Mouse (Mus musculus) embryonic facial prominence, embryonic 13.5 days (tissue): Measurements from ENCODE around the gene Stard3. TPM values are rescaled to one million over a fixed set of nuclear protein-coding genes. Genes with fewer than 3 reads are reported as not detected.

Source experiments
- ATAC-seq: fragments of 200-750 bp; cut with Nextera tagmentation; 2 replicates; pipeline ENCODE4 v1.8.0; 2017; ENCODE audit warnings: low read depth; ENCODE audit not compliant: insufficient number of reproducible peaks, insufficient read depth, low FRiP score, low TSS enrichment
- H3K27ac ChIP-seq: fragments of 300-500 bp; sonication (generic); 2 replicates; pipeline ENCODE4 v1.5.1; 2015; ENCODE audit warnings: moderate library complexity, mild to moderate bottlenecking, inconsistent platforms
- H3K27me3 ChIP-seq: fragments of 300-500 bp; sonication (generic); 2 replicates; pipeline ENCODE4 v1.6.1; 2015; ENCODE audit warnings: mild to moderate bottlenecking, inconsistent platforms
- H3K36me3 ChIP-seq: fragments of 300-500 bp; sonication (generic); 2 replicates; pipeline ENCODE4 v1.6.1; 2015; ENCODE audit warnings: mild to moderate bottlenecking, inconsistent platforms
- H3K4me1 ChIP-seq: fragments of 300-500 bp; sonication (generic); 2 replicates; pipeline ENCODE4 v1.6.1; 2015; ENCODE audit warnings: inconsistent platforms
- H3K4me2 ChIP-seq: fragments of 300-500 bp; sonication (generic); 2 replicates; pipeline ENCODE4 v1.6.1; 2015; ENCODE audit warnings: moderate library complexity, mild to moderate bottlenecking, inconsistent platforms
- H3K4me3 ChIP-seq: fragments of 300-500 bp; sonication (generic); 2 replicates; pipeline ENCODE4 v1.5.1; 2015; ENCODE audit warnings: mild to moderate bottlenecking, inconsistent platforms
- H3K9ac ChIP-seq: fragments of 300-500 bp; sonication (generic); 2 replicates; pipeline ENCODE4 v1.6.1; 2015; ENCODE audit warnings: mild to moderate bottlenecking, inconsistent platforms
- H3K9me3 ChIP-seq: fragments of 300-500 bp; sonication (generic); 2 replicates; pipeline ENCODE4 v1.6.1; 2016; ENCODE audit warnings: inconsistent platforms
- WGBS: fragments of 180-500 bp; shearing (Covaris S2); methylation state at CpG from one replicate; pipeline ENCODE4 v1.1.7; 2015; ENCODE audit warnings: mixed read lengths; 5-methylcytosine and 5-hydroxymethylcytosine counted together
- polyA plus RNA-seq: library from polyadenylated mRNA; unstranded; fragments of >200 nt; fragmentation: Nextera tagmentation; extraction: Ambion mirVana; gene quantifications from 2 replicates; pipeline ENCODE4 v1.2.1, GENCODE M21; 2015

Gene Stard3
- polyA plus RNA-seq, 1 experiment from 2014 or later, result 42.3 TPM

- WGBS, result 53% methylated on average over 2 of the region's 2 CpGs
- Histone ChIP-seq H3K36me3 (no peaks in the 10 kb centered on the region), H3K27ac (no peak overlapping the region), H3K9me3 (no peaks in the 10 kb centered on the region), H3K9ac (no peak overlapping the region), H3K4me3 (no peak overlapping the region), H3K4me2 (no peak overlapping the region), H3K27me3 (peaks cover 100% of the 10 kb centered on the region), H3K4me1 (peaks cover 31% of the 10 kb centered on the region)
- ATAC-seq, result no peak
Measured at GRCm38 (mm10) chr11:98330745-98331204, 27.4 kb upstream of the Stard3 start.

DNA sequence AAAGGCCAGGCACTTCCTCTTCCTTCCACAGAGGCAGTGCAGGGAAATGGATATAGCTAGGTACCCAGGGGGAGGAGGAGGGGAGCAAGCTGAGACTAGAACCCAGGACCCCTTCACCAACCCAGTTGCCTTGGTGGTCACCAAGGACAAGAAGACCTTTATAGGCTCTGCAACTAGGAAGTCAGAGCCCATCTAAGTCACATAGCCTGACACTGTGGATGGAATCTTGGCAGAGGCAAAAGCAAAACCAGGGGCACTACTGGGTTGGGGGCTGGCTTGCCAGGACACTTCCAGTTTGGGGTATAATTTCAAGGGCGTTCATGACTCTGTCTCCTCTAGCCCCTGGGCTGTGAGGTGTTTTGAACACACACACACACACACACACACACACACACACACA lies 26.8 kb upstream of the Stard3 start:
- peaks cover 31% of the 10 kb centered on the region for H3K4me1 ChIP-seq
- ATAC-seq, result no peak
- no peak overlapping the region for H3K27ac ChIP-seq
- H3K4me2 ChIP-seq, result no peak overlapping the region
- no peaks in the 10 kb centered on the region for H3K36me3 ChIP-seq
- WGBS, result 53% methylated on average over 1 of the region's 1 CpGs
- H3K9ac ChIP-seq, result no peak overlapping the region
- H3K4me3 ChIP-seq, result no peak overlapping the region
- H3K9me3 ChIP-seq, result no peaks in the 10 kb centered on the region
- H3K27me3 ChIP-seq, result peaks cover 100% of the 10 kb centered on the region

- peaks cover 27% of the 10 kb centered on the region for H3K4me1 ChIP-seq
- ATAC-seq, result no peak
- H3K9ac ChIP-seq, result no peak overlapping the region
- H3K27me3 ChIP-seq, result peaks cover 100% of the 10 kb centered on the region
- H3K36me3 ChIP-seq, result no peaks in the 10 kb centered on the region
- H3K27ac ChIP-seq, result no peak overlapping the region
- WGBS, result 83% methylated on average over 3 of the region's 3 CpGs
- H3K9me3 ChIP-seq, result no peaks in the 10 kb centered on the region
- no peak overlapping the region for H3K4me2 ChIP-seq
- H3K4me3 ChIP-seq, result no peak overlapping the region
Measured at GRCm38 (mm10) chr11:98332186-98332585, 26.0 kb upstream of the Stard3 start.

GRCm38 (mm10) chr11:98332841-98333240 lies 25.3 kb upstream of the Stard3 start:
- no peak overlapping the region for H3K4me2 ChIP-seq
- ATAC-seq, result no peak
- H3K4me1 ChIP-seq, result peaks cover 20% of the 10 kb centered on the region
- H3K27me3 ChIP-seq, result peaks cover 100% of the 10 kb centered on the region
- H3K4me3 ChIP-seq, result no peak overlapping the region
- WGBS, result 79% methylated on average over 4 of the region's 4 CpGs
- no peak overlapping the region for H3K27ac ChIP-seq
- no peak overlapping the region for H3K9ac ChIP-seq
- H3K36me3 ChIP-seq, result no peaks in the 10 kb centered on the region
- H3K9me3 ChIP-seq, result no peaks in the 10 kb centered on the region

- Histone ChIP-seq H3K4me1 (peaks cover 16% of the 10 kb centered on the region), H3K27me3 (peaks cover 100% of the 10 kb centered on the region), H3K4me3 (no peak overlapping the region), H3K27ac (no peak overlapping the region), H3K36me3 (no peaks in the 10 kb centered on the region), H3K9ac (no peak overlapping the region), H3K4me2 (no peak overlapping the region), H3K9me3 (no peaks in the 10 kb centered on the region)
- 74% methylated on average over 10 of the region's 10 CpGs for WGBS
- ATAC-seq, result no peak
Measured at GRCm38 (mm10) chr11:98333263-98333696, 24.9 kb upstream of the Stard3 start.

- no peaks in the 10 kb centered on the region for H3K9me3 ChIP-seq
- peak overlapping the region; percentile 6; the same call in 1 of the 2 replicates for H3K4me3 ChIP-seq
- no peak overlapping the region for H3K27ac ChIP-seq
- peaks cover 15% of the 10 kb centered on the region for H3K4me1 ChIP-seq
- no peak overlapping the region for H3K9ac ChIP-seq
- ATAC-seq, result no peak
- H3K4me2 ChIP-seq, result peak overlapping the region; percentile 43
- H3K36me3 ChIP-seq, result no peaks in the 10 kb centered on the region
- 2% methylated on average over 31 of the region's 41 CpGs for WGBS
- H3K27me3 ChIP-seq, result peaks cover 100% of the 10 kb centered on the region
Measured at GRCm38 (mm10) chr11:98333981-98334741, 24.0 kb upstream of the Stard3 start.

DNA sequence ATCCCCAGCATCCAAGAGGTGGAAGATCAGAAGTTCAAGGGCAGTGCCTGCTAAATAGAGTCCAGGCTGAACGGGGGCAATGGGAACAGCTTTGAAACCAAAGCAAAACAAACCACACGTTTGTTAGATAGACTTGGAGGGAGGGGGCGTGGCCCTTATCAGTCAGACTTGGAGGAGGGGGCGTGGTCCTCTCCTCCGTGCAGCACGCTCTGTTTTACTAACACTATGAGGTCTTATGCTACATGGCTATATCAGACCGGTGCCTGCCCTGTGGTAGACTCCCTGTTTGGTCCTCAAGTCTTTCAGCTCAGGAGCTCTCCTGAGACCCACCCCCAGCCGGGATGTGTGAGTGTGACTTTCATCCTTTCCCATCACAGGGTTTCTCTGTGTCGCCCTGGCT lies 22.9 kb upstream of the Stard3 start:
- no peaks in the 10 kb centered on the region for H3K36me3 ChIP-seq
- no peak for ATAC-seq
- H3K4me1 ChIP-seq, result peaks cover 21% of the 10 kb centered on the region
- WGBS, result 7% methylated on average over 9 of the region's 9 CpGs
- no peak overlapping the region for H3K4me3 ChIP-seq
- no peaks in the 10 kb centered on the region for H3K9me3 ChIP-seq
- H3K9ac ChIP-seq, result no peak overlapping the region
- H3K27me3 ChIP-seq, result peaks cover 100% of the 10 kb centered on the region
- H3K27ac ChIP-seq, result no peak overlapping the region
- H3K4me2 ChIP-seq, result no peak overlapping the region

GRCm38 (mm10) chr11:98336245-98337107 lies 21.7 kb upstream of the Stard3 start:
- WGBS, result 19% methylated on average over 13 of the region's 13 CpGs
- H3K4me1 ChIP-seq, result peaks cover 22% of the 10 kb centered on the region
- H3K4me3 ChIP-seq, result no peak overlapping the region
- H3K9me3 ChIP-seq, result no peaks in the 10 kb centered on the region
- no peak overlapping the region for H3K4me2 ChIP-seq
- no peak overlapping the region for H3K27ac ChIP-seq
- H3K27me3 ChIP-seq, result peaks cover 99% of the 10 kb centered on the region
- ATAC-seq, result no peak
- H3K9ac ChIP-seq, result no peak overlapping the region
- H3K36me3 ChIP-seq, result no peaks in the 10 kb centered on the region

DNA sequence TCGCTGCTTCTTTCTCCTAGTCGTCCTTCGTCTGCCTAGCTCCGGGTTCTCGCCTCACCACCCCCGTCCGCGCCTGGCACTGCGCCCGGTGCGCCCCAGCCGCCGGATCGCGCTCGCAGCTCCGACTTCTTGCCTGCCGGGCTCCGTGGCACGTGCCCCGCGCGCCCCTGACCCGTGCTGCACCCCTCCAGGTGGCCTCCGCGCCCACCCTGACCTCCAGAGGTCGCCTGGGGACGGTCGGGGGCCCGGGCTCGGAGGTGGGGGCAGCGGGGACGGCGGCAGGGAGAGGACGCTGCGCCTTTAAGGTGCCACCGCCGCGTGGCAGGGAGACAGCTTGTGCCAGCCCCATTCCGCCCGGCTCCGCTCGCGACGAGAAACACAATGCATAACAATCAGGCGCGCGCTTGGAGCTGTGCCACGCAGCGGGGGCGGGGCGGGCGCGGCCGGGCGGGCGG lies 19.6 kb upstream of the Stard3 start:
- Histone ChIP-seq H3K9me3 (no peaks in the 10 kb centered on the region), H3K9ac (peak overlapping the region; percentile 71), H3K27ac (no peak overlapping the region), H3K4me1 (peaks cover 36% of the 10 kb centered on the region), H3K27me3 (peaks cover 89% of the 10 kb centered on the region), H3K4me3 (peak overlapping the region; percentile 53), H3K36me3 (no peaks in the 10 kb centered on the region), H3K4me2 (peak overlapping the region; percentile 90)
- ATAC-seq, result no peak
- under 1% methylated on average over 42 of the region's 57 CpGs for WGBS

DNA sequence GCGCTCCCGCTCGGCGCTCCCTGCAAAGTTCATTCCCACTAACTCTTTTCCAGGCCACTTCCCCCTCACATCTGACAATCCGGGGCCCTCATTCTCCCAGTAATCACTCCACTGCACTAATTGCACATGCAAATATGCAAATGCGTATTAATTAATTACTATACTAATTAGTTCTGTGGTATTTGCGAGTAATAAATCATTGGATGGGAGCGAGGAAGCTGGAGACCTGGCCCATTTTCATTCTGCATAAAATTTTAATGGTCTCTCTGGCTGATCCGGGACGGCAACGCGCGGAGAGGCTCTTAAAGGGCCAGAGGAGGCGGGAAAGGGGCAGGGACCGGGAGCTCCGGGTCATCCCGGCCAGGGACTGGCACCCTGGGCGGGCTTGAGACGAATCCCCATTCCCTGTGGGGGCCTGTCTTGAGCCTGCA lies 19.1 kb upstream of the Stard3 start:
- Histone ChIP-seq H3K9ac (peak overlapping the region; percentile 71), H3K27ac (no peak overlapping the region), H3K36me3 (no peaks in the 10 kb centered on the region), H3K9me3 (no peaks in the 10 kb centered on the region), H3K4me1 (peaks cover 35% of the 10 kb centered on the region), H3K4me2 (peak overlapping the region; percentile 90), H3K27me3 (peaks cover 89% of the 10 kb centered on the region), H3K4me3 (peak overlapping the region; percentile 53)
- under 1% methylated on average over 19 of the region's 19 CpGs for WGBS
- no peak for ATAC-seq

DNA sequence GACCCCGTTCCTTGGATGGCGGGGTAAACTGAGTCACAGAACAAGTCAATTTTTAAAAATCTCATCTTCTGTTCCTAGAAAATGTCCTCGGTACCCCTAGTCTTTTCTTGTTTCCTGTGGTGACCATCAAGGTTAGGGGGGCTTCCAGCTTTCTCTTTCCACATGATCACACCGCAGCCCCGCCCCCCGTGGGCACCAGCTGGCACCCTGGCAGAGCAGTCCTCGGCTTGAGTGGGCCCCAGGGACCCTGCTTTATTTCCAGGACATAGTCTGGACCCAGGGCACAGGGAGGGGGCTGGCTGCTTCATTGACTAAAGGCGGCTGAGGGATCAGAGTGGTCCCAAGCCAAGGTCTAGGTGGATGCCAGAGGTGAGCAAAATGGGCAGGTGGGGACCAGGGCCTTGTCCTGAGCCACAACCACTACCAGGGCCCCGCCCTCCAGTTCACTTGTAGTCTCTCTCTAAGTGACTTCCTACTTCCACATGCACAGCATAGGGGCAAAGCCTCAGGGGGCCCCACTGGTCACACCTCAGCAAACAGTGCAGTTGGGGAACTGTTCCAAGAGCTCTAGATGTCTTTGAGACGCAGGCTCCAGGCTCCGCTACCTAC lies 18.4 kb upstream of the Stard3 start:
- H3K27me3 ChIP-seq, result peaks cover 88% of the 10 kb centered on the region
- peaks cover 29% of the 10 kb centered on the region for H3K4me1 ChIP-seq
- H3K36me3 ChIP-seq, result no peaks in the 10 kb centered on the region
- H3K9ac ChIP-seq, result 0 out of 2 replicates have a peak overlapping the region, but pooled peaks have one; percentile 71
- H3K27ac ChIP-seq, result no peak overlapping the region
- no peak for ATAC-seq
- peak overlapping the region; percentile 53; the same call in 1 of the 2 replicates for H3K4me3 ChIP-seq
- H3K4me2 ChIP-seq, result peak overlapping the region; percentile 90
- no peaks in the 10 kb centered on the region for H3K9me3 ChIP-seq
- 7% methylated on average over 11 of the region's 11 CpGs for WGBS
